21 mouse cellular contexts compared by ENCODE assay signal in genomic region chr3:84569587-84569986, GRCm38 (mm10). TPM values are rescaled to one million over a fixed set of nuclear protein-coding genes. Genes with fewer than 3 reads are reported as not detected.
DNase-seq lines count a peak whose midpoint lies in the region; ATAC-seq lines count a peak whose summit lies in the region.
"Had no signal": no experiment of that assay in that cellular context is flagged by ENCODE, and none has a peak within 500 bp of the region (broad histone marks: within the 10 kb centered on the region; RNA-seq: fewer than 3 reads in every experiment).

No protein-coding gene starts in this region.

- H3K4me3 ChIP-seq in kidney, embryonic 16.5 days (ENCODE audit: low read length) = no peak overlapping the region
- no peak overlapping the region for H3K4me3 ChIP-seq in forebrain, embryonic 15.5 days
- H3K4me3 ChIP-seq: forebrain, embryonic 10.5 days; heart, embryonic 15.5 days; midbrain, embryonic 13.5 days had no signal

- no peak overlapping the region for H3K4me2 ChIP-seq in kidney, embryonic 16.5 days (replicated peaks; ENCODE audit: low read depth, low read length)
- no peak overlapping the region for H3K4me2 ChIP-seq in forebrain, embryonic 15.5 days (replicated peaks)
- H3K4me2 ChIP-seq: heart, embryonic 15.5 days; liver, embryonic 11.5 days; midbrain, embryonic 13.5 days had no signal

- no peak for DNase-seq in kidney, postnatal 25 days
- peak; percentile 53 for DNase-seq in splenic B cell, adult 2 months (ENCODE audit: low read depth, low spot score)
- DNase-seq in layer of hippocampus, adult 9-10 months (ENCODE audit: low spot score) = no peak
- DNase-seq: heart, postnatal 4 days; kidney, adult 18-20 months; kidney, postnatal 36 days; layer of hippocampus, adult 9-11 months; lung, adult 18-20 months; lung, postnatal 36 days; right cerebral cortex, postnatal 25 days had no signal

- H3K27me3 ChIP-seq in kidney, embryonic 16.5 days (ENCODE audit: insufficient read depth, low read length) = no peaks in the 10 kb centered on the region
- H3K27me3 ChIP-seq in splenic B cell, adult 2 months (ENCODE audit: control insufficient read depth, insufficient read depth, low read length, poor library complexity, severe bottlenecking) = no peaks in the 10 kb centered on the region
- H3K27me3 ChIP-seq in forebrain, embryonic 15.5 days = no peaks in the 10 kb centered on the region
- H3K27me3 ChIP-seq: heart, embryonic 15.5 days; midbrain, embryonic 13.5 days had no signal

- H3K4me1 ChIP-seq in kidney, embryonic 16.5 days (ENCODE audit: insufficient read depth, low read length) = peaks cover 7% of the 10 kb centered on the region
- peaks cover 6% of the 10 kb centered on the region for H3K4me1 ChIP-seq in forebrain, embryonic 15.5 days
- H3K4me1 ChIP-seq: midbrain, embryonic 13.5 days had no signal

- H3K9ac ChIP-seq in kidney, embryonic 16.5 days (replicated peaks; ENCODE audit: low read length) = no peak overlapping the region
- H3K9ac ChIP-seq in forebrain, embryonic 15.5 days (replicated peaks) = no peak overlapping the region
- H3K9ac ChIP-seq: heart, embryonic 15.5 days; midbrain, embryonic 13.5 days had no signal

- no peaks in the 10 kb centered on the region for H3K36me3 ChIP-seq in kidney, embryonic 16.5 days (ENCODE audit: insufficient read depth, low read length)
- no peaks in the 10 kb centered on the region for H3K36me3 ChIP-seq in splenic B cell, adult 2 months (ENCODE audit: control insufficient read depth, insufficient read depth, low read length, poor library complexity, severe bottlenecking)
- no peaks in the 10 kb centered on the region for H3K36me3 ChIP-seq in forebrain, embryonic 15.5 days
- H3K36me3 ChIP-seq: forebrain, embryonic 10.5 days; heart, embryonic 15.5 days; midbrain, embryonic 13.5 days had no signal

- no peaks in the 10 kb centered on the region for H3K9me3 ChIP-seq in kidney, embryonic 16.5 days (ENCODE audit: low read length)
- no peaks in the 10 kb centered on the region for H3K9me3 ChIP-seq in forebrain, embryonic 15.5 days
- H3K9me3 ChIP-seq: forebrain, embryonic 10.5 days; heart, embryonic 15.5 days; midbrain, embryonic 13.5 days had no signal

- 0 out of 2 replicates have a peak, but pooled peaks have one; percentile 35 for ATAC-seq in kidney, embryonic 16.5 days (ENCODE audit: low FRiP score, low TSS enrichment)
- peak; percentile 75 for ATAC-seq in CD4-positive, CD25-positive, alpha-beta regulatory T cell, adult 4 months
- ATAC-seq in inflammation-experienced regulatory T-cells, adult 6 months = peak; percentile 83
- no peak for ATAC-seq in forebrain, embryonic 15.5 days (replicated peaks)
- ATAC-seq: hindbrain, postnatal 0 days; midbrain, embryonic 13.5 days had no signal

- WGBS in kidney, embryonic 16.5 days = 67% methylated on average over 6 of the region's 6 CpGs
- 87% methylated on average over 6 of the region's 6 CpGs for WGBS in forebrain, embryonic 15.5 days

- no peak overlapping the region for H3K27ac ChIP-seq in kidney, embryonic 16.5 days (ENCODE audit: low read length)
- no peak overlapping the region for H3K27ac ChIP-seq in forebrain, embryonic 15.5 days (replicated peaks)
- H3K27ac ChIP-seq: forebrain, embryonic 10.5 days; heart, embryonic 15.5 days; hindbrain, postnatal 0 days; midbrain, embryonic 13.5 days had no signal

RNA-seq across cellular contexts. Expression of gene Arfip1, which starts 12.8 kb away (rescaled TPM):
- polyA plus RNA-seq in kidney, embryonic 16.5 days (2015; fragmentation: Nextera tagmentation; extraction: Ambion mirVana) = 51.5 and 52.6 TPM in 2 replicates
- polyA plus RNA-seq in CD4-positive, CD25-positive, alpha-beta regulatory T cell, adult 4 months (2017; shearing (Covaris generic)) = 10 to 100 TPM; 37.0 to 40.9 TPM
- 10 to 100 TPM; 39.9 to 47.8 (median 42.4) TPM for polyA plus RNA-seq in inflammation-experienced regulatory T-cells, adult 6 months (2017; shearing (Covaris generic))
- polyA plus RNA-seq in forebrain, embryonic 15.5 days (2015; fragmentation: Nextera tagmentation; extraction: Ambion mirVana) = 24.2 and 24.7 TPM in 2 replicates

RNA-seq across cellular contexts. Expression of gene Tigd4, which starts 23.8 kb away (rescaled TPM):
- 0.09 TPM in 1 of 2 replicates, not detected in the other for polyA plus RNA-seq in kidney, embryonic 16.5 days (2015; fragmentation: Nextera tagmentation; extraction: Ambion mirVana)
- not detected for polyA plus RNA-seq in CD4-positive, CD25-positive, alpha-beta regulatory T cell, adult 4 months (2017; shearing (Covaris generic))
- not detected for polyA plus RNA-seq in inflammation-experienced regulatory T-cells, adult 6 months (2017; shearing (Covaris generic))
- polyA plus RNA-seq in forebrain, embryonic 15.5 days (2015; fragmentation: Nextera tagmentation; extraction: Ambion mirVana) = 0.06 TPM in 1 of 2 replicates, not detected in the other
- polyA plus RNA-seq: hindbrain, postnatal 0 days; limb, embryonic 11.5 days; liver, embryonic 11.5 days; midbrain, embryonic 13.5 days; thymus, postnatal 0 days had no signal
